Mouse (Mus musculus) embryonic facial prominence, embryonic 11.5 days (tissue): ENCODE data around the gene Slit3. TPM values are rescaled to one million over a fixed set of nuclear protein-coding genes. Genes with fewer than 3 reads are reported as not detected.

Experiments used
- ATAC-seq: fragments of 200-750 bp; cut with Nextera tagmentation; replicated peaks from 2 replicates; pipeline ENCODE4 v1.8.0; 2017; ENCODE audit warnings: low read depth; ENCODE audit not compliant: insufficient number of reproducible peaks, low FRiP score, low TSS enrichment
- DNase-seq: peaks from one replicate; pipeline ENCODE4 v3.0.0-alpha.2; 2015; ENCODE audit warnings: low spot score
- H3K27ac ChIP-seq: fragments of 300-500 bp; sonication (generic); replicated peaks from 2 replicates; pipeline ENCODE4 v1.5.1; 2014; ENCODE audit warnings: mild to moderate bottlenecking, low read depth, low read length, control low read depth
- H3K27me3 ChIP-seq: fragments of 300-500 bp; sonication (generic); 2 replicates; pipeline ENCODE4 v1.6.1; 2014; ENCODE audit warnings: mild to moderate bottlenecking, low read length, moderate library complexity, mixed read lengths; ENCODE audit not compliant: control insufficient read depth, insufficient read depth
- H3K36me3 ChIP-seq: fragments of 300-500 bp; sonication (generic); replicated peaks from 2 replicates; pipeline ENCODE4 v1.6.1; 2014; ENCODE audit warnings: low read depth, mild to moderate bottlenecking, low read length, moderate library complexity, mixed read lengths; ENCODE audit not compliant: control insufficient read depth, insufficient read depth
- H3K4me1 ChIP-seq: fragments of 300-500 bp; sonication (generic); 2 replicates; pipeline ENCODE4 v1.6.1; 2014; ENCODE audit warnings: low read length, mixed read lengths; ENCODE audit not compliant: control insufficient read depth, insufficient read depth
- H3K4me2 ChIP-seq: fragments of 300-500 bp; sonication (generic); 2 replicates; pipeline ENCODE4 v1.6.1; 2014; ENCODE audit warnings: low read depth, mild to moderate bottlenecking, control low read depth, low read length, moderate library complexity
- H3K4me3 ChIP-seq: fragments of 300-500 bp; sonication (generic); 2 replicates; pipeline ENCODE4 v1.5.1; 2014; ENCODE audit warnings: low read depth, low read length, control low read depth
- H3K9ac ChIP-seq: fragments of 300-500 bp; sonication (generic); replicated peaks from 2 replicates; pipeline ENCODE4 v1.6.1; 2014; ENCODE audit warnings: mild to moderate bottlenecking, control low read depth, low read length
- H3K9me3 ChIP-seq: fragments of 300-500 bp; sonication (generic); replicated peaks from 2 replicates; pipeline ENCODE4 v1.6.1; 2016; ENCODE audit warnings: mild to moderate bottlenecking, low read length, inconsistent platforms, mixed read lengths; ENCODE audit not compliant: control insufficient read depth
- WGBS: fragments of 180-500 bp; shearing (Covaris S2); extraction: QIAGEN DNeasy Blood & Tissue Kit; methylation state at CpG from one replicate; pipeline ENCODE4 v1.1.7; 2014; 5-methylcytosine and 5-hydroxymethylcytosine counted together
- polyA plus RNA-seq: library from polyadenylated mRNA; unstranded; fragments of >200 nt; fragmentation: Nextera tagmentation; extraction: Ambion mirVana; gene quantifications from 2 replicates; pipeline ENCODE4 v1.2.1, GENCODE M21; 2014

The Slit3 gene
- 10.5 and 12.6 TPM in 2 replicates for polyA plus RNA-seq

- Histone ChIP-seq H3K9me3 (no peaks in the 10 kb centered on the region), H3K36me3 (no peaks in the 10 kb centered on the region), H3K27ac (peak within 1 kb of the TSS; percentile 73), H3K4me2 (peak within 1 kb of the TSS; percentile 96), H3K4me1 (0 out of 2 replicates have a peak, but pooled peaks cover 2% of the 10 kb centered on the region), H3K27me3 (no peaks in the 10 kb centered on the region), H3K9ac (peak within 1 kb of the TSS; percentile 83), H3K4me3 (peak within 1 kb of the TSS; percentile 69)
- peak; percentile 91 for ATAC-seq
- peak; percentile 90 for DNase-seq
- WGBS: under 1% methylated on average over 50 of the region's 75 CpGs
Measured at GRCm38 (mm10) chr11:35120894-35121610, at the start of gene Slit3. TSS of gene Slit3 (plus strand) at chr11:35121224.

GRCm38 (mm10) chr11:35071451-35071850, 49.6 kb upstream of the Slit3 start:
- H3K4me1 ChIP-seq: no peaks in the 10 kb centered on the region
- no peaks in the 10 kb centered on the region for H3K9me3 ChIP-seq
- 96% methylated on average over 1 of the region's 1 CpGs for WGBS
- no peak overlapping the region for H3K4me2 ChIP-seq
- DNase-seq (no peak), ATAC-seq (no peak)
- no peak overlapping the region for H3K9ac ChIP-seq
- H3K36me3 ChIP-seq: no peaks in the 10 kb centered on the region
- no peak overlapping the region for H3K27ac ChIP-seq
- H3K27me3 ChIP-seq: no peaks in the 10 kb centered on the region
- H3K4me3 ChIP-seq: no peak overlapping the region

- Histone ChIP-seq H3K4me1 (no peaks in the 10 kb centered on the region), H3K27me3 (no peaks in the 10 kb centered on the region), H3K27ac (no peak overlapping the region), H3K36me3 (no peaks in the 10 kb centered on the region), H3K9ac (no peak overlapping the region), H3K4me2 (no peak overlapping the region), H3K4me3 (no peak overlapping the region), H3K9me3 (no peaks in the 10 kb centered on the region)
- no peak for DNase-seq
- WGBS: 95% methylated on average over 7 of the region's 7 CpGs
- ATAC-seq: no peak
Measured at GRCm38 (mm10) chr11:35075411-35075810, 45.6 kb upstream of the Slit3 start.

GRCm38 (mm10) chr11:35080451-35081125, 40.4 kb upstream of the Slit3 start:
- ATAC-seq (no peak; the same call in 1 of the 2 replicates), DNase-seq (no peak)
- Histone ChIP-seq H3K27ac (no peak overlapping the region), H3K27me3 (no peaks in the 10 kb centered on the region), H3K36me3 (no peaks in the 10 kb centered on the region), H3K4me2 (no peak overlapping the region), H3K4me3 (no peak overlapping the region), H3K9me3 (no peaks in the 10 kb centered on the region), H3K4me1 (no peaks in the 10 kb centered on the region), H3K9ac (no peak overlapping the region)
- WGBS: 33% methylated on average over 8 of the region's 8 CpGs

- ATAC-seq (no peak), DNase-seq (no peak)
- H3K36me3 ChIP-seq: no peaks in the 10 kb centered on the region
- WGBS: 87% methylated on average over 3 of the region's 3 CpGs
- no peak overlapping the region for H3K4me2 ChIP-seq
- H3K27me3 ChIP-seq: no peaks in the 10 kb centered on the region
- no peak overlapping the region for H3K4me3 ChIP-seq
- H3K9ac ChIP-seq: no peak overlapping the region
- no peaks in the 10 kb centered on the region for H3K9me3 ChIP-seq
- no peaks in the 10 kb centered on the region; the same call in 1 of the 2 replicates for H3K4me1 ChIP-seq
- no peak overlapping the region for H3K27ac ChIP-seq
Measured at GRCm38 (mm10) chr11:35082297-35082696, 38.7 kb upstream of the Slit3 start.

GRCm38 (mm10) chr11:35083049-35083448, 38.0 kb upstream of the Slit3 start:
- Histone ChIP-seq H3K4me1 (no peaks in the 10 kb centered on the region; the same call in 1 of the 2 replicates), H3K27me3 (no peaks in the 10 kb centered on the region), H3K9me3 (no peaks in the 10 kb centered on the region), H3K4me2 (no peak overlapping the region), H3K9ac (no peak overlapping the region), H3K27ac (no peak overlapping the region), H3K4me3 (no peak overlapping the region), H3K36me3 (no peaks in the 10 kb centered on the region)
- DNase-seq: no peak
- no peak for ATAC-seq
- WGBS: 68% methylated on average over 6 of the region's 6 CpGs

- Histone ChIP-seq H3K9ac (no peak overlapping the region), H3K27ac (no peak overlapping the region), H3K4me3 (no peak overlapping the region), H3K4me1 (no peaks in the 10 kb centered on the region; the same call in 1 of the 2 replicates), H3K27me3 (no peaks in the 10 kb centered on the region), H3K9me3 (no peaks in the 10 kb centered on the region), H3K4me2 (no peak overlapping the region), H3K36me3 (no peaks in the 10 kb centered on the region)
- 82% methylated on average over 11 of the region's 11 CpGs for WGBS
- ATAC-seq (no peak), DNase-seq (no peak)
Measured at GRCm38 (mm10) chr11:35085351-35085750, 35.7 kb upstream of the Slit3 start.

- ATAC-seq (no peak), DNase-seq (no peak)
- no peaks in the 10 kb centered on the region for H3K9me3 ChIP-seq
- no peak overlapping the region for H3K27ac ChIP-seq
- H3K9ac ChIP-seq: no peak overlapping the region
- no peaks in the 10 kb centered on the region for H3K36me3 ChIP-seq
- H3K4me1 ChIP-seq: no peaks in the 10 kb centered on the region; the same call in 1 of the 2 replicates
- no peaks in the 10 kb centered on the region for H3K27me3 ChIP-seq
- no peak overlapping the region for H3K4me2 ChIP-seq
- no peak overlapping the region for H3K4me3 ChIP-seq
- WGBS: 40% methylated on average over 5 of the region's 5 CpGs
Measured at GRCm38 (mm10) chr11:35086029-35086428, 35.0 kb upstream of the Slit3 start.
